Mouse (Mus musculus) ES-Bruce4 (cell line): Measurements from ENCODE around the gene Prkaa1.

Source experiments
- CTCF ChIP-seq: IDR thresholded peaks from one replicate; pipeline ENCODE4 v1.8.1; 2011; ENCODE audit warnings: low read depth, low read length
- EP300 ChIP-seq: IDR thresholded peaks from 2 replicates; pipeline ENCODE4 v1.6.1; 2011; ENCODE audit warnings: low read depth, low read length; ENCODE audit not compliant: insufficient read depth
- POLR2A ChIP-seq: IDR thresholded peaks from one replicate; pipeline ENCODE4 v1.8.1; 2011; ENCODE audit warnings: low read length; ENCODE audit not compliant: insufficient read depth

GRCm38 (mm10) chr15:5129111-5129805 lies 14.4 kb upstream of the Prkaa1 start:
- TF ChIP-seq POLR2A, result no peak
- TF ChIP-seq EP300, result no peak
- no peak for TF ChIP-seq CTCF
